Mouse (Mus musculus): Measurements from ENCODE around the gene Tmem100. TPM values are rescaled to one million over a fixed set of nuclear protein-coding genes. Genes with fewer than 3 reads are reported as not detected.

Tmem100 gene
- polyA plus RNA-seq, 2 experiments from 2014 or later = not detected

GRCm38 (mm10) chr11:90066405-90067250, 36.5 kb downstream of the Tmem100 start:
- no peak for ATAC-seq

- no peak for ATAC-seq
Observed at GRCm38 (mm10) chr11:90071747-90072146, 41.6 kb downstream of the Tmem100 start.

DNA sequence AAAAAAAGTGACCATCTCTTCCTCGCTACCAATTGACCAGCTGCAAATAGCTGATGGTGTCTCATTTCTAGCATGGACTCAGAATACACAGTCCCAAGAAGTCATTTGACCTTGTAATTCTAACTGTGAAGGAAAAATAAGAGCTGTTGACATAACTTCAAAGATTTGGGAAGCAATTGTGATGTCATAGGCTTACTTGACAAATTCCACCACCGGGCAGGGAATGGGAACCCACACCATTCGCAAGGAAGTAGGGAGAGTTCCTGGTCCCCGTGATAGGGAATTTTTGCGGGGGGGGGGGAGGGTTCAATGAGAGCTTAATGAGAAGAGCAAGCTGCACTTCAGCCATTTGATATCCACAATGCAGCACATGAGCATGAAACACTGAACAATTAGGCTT, 43.1 kb downstream of the Tmem100 start:
- ATAC-seq = no peak

DNA sequence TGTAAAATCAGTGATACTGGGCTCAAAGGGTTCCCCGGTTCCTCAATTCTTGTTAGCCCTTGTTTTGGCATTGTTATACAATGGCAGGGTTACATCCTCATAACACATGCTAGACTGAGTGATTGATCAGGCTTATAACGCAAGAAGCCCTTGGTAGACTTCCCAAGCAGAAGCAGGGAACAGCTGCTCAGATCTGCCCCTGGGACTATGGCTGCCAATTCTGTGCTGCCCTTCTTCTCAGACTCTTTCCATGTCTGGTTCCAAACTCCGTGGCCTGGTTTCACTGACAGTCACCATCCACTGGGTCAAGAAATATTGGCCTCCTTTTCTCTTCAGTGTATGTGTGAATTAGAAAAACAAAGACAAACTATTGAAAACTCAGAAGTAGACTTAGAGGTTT, 46.5 kb downstream of the Tmem100 start:
- ATAC-seq = no peak

DNA sequence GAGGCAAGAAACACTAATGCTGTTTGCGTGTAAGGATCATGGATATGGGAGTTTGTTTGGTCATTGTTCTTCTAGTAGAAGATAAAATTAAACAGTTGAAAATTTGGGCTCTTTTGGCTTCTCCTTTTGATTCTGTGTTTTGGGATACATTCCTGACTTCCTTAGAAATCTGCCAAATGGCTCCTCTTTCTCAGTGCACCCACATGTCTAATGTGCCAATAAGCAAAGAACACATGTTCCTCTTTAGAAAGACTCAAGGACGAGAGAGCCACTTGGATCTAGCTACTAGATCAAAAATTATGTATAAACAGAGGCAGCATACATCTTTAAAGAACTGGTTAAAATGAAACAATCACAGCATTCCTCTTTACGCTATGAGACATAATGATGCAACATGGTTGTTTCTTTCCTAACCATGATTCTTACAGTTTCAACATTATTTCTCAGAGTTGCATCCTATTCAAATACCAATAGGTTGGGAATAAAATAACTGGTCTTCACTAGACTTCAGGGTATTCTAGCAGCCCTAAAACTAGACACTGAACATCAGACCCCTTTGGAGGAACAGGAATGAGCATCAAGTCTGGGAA, 50.6 kb downstream of the Tmem100 start:
- no peak for ATAC-seq

GRCm38 (mm10) chr11:90081820-90082596, 51.9 kb downstream of the Tmem100 start:
- no peak for ATAC-seq

- no peak for ATAC-seq
Observed at GRCm38 (mm10) chr11:90083042-90083441, 52.9 kb downstream of the Tmem100 start.

DNA sequence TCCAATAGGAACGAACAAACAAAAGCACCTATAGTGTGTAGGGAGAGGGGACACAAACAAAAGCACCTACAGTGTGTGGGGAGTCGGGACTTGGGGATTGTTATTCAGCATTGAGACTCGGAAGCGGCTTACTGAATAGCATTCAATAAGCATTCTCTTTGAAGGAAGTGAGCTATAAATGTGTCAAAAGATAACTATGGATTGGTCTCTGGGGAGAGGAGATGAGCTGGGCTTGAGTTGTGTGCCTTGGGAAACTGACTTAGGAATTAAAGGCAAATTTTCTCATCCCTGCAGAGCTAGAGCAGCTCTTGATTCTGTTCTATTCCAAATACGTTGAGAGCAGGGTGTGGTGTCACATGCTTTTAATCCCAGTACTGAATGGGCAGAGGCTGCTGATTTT, 54.0 kb downstream of the Tmem100 start:
- no peak for ATAC-seq

Other genes with a start within 250 kb of the Tmem100 start
- 10 to 100 TPM in 1 of 2 experiments, 1 to 10 TPM in 1; 9.1 to 14.5 TPM for gene Pctp, start 27.5 kb upstream of the Tmem100 start, polyA plus RNA-seq (2017; shearing (Covaris generic))
- 1 to 10 TPM; 3.1 to 4.9 TPM for gene Gm45716, start 157.3 kb downstream of the Tmem100 start, polyA plus RNA-seq (2017; shearing (Covaris generic))
- 10 to 100 TPM; 20.8 to 21.5 TPM for gene Mmd, start 219.1 kb downstream of the Tmem100 start, polyA plus RNA-seq (2017; shearing (Covaris generic))